8 mouse cellular contexts compared by ENCODE assay signal in the genomic region with DNA sequence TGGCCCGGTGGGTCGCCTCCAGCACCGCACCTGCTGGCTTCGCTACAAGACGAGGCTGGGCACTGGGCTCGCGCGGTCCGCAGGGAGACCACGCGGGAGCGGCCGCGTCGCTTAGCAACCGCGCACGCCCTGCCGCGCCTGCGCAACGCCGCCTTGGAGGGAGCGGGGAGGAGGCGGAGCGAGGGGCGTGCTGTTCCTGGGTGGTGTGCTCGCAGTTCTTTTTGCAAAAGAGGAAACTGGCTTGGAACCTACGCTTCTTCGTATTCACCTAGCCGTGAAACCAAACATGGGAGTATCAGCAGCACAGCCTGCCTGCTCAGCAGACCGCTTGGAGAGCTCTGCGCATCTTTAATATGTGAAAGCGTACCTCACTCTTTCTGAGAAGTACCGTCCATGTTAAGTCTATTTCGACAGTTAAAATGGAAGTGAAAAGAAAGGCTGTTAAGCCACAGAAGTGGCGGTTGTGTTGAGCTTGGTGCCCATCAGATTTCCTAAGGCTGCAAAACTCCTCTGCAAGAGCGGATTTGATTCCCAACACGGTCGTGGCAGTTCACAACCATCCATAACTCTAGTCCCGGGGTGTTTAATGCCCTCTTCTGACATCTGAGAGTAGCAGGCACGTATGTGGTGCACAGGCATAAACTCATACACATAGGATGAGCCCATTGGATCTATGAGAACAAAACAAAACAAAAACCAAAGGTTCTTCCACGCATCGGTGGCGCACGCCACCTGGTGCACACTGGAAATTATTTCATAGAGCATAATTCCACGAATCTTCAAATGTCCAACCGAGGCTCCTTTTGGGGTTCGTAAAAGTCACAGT. TPM values are rescaled to one million over a fixed set of nuclear protein-coding genes. Genes with fewer than 3 reads are reported as not detected.
DNase-seq lines count a peak whose midpoint lies in the region; ATAC-seq and TF ChIP-seq lines count a peak whose summit lies in the region.

A gene (minus strand): TSS at position 150 of the 826 bp plus-strand sequence.

- DNase-seq in MEL (ENCODE audit: low read depth, low spot score): peak; percentile 97
- DNase-seq in cerebellum, adult 18-20 months: peak; percentile 87 to 92
- peak; percentile 96 for DNase-seq in forebrain, postnatal 0 days
- peak; percentile 89 to 93 for DNase-seq in layer of hippocampus, postnatal 10 days (ENCODE audit: low spot score in 2 of 2)
- peak; percentile 92 for DNase-seq in lung, postnatal 10 days
- DNase-seq in ovary, postnatal 36 days (ENCODE audit: low spot score): peak; percentile 94
- DNase-seq in thymus, postnatal 25 days: peak; percentile 90

- H3K27ac ChIP-seq in MEL (ENCODE audit: control insufficient read depth, low read depth, low read length): peak within 1 kb of the TSS; percentile 88
- H3K27ac ChIP-seq in forebrain, postnatal 0 days (ENCODE audit: low read depth, low read length): peak within 1 kb of the TSS; percentile 91

- ATAC-seq in forebrain, postnatal 0 days: peak; percentile 98
- peak; percentile 65 to 78 for ATAC-seq in hematopoietic stem cell, adult 5-6 weeks (replicated peaks in 1 of 2; ENCODE audit: insufficient read depth in 1 of 2, low FRiP score in 2 of 2, low TSS enrichment in 1 of 2, low read depth in 1 of 2, poor library complexity in 2 of 2, severe bottlenecking in 2 of 2)

- 0 out of 4 replicates have a peak, but pooled peaks of 1 of the 2 experiments have one; percentile 0 for TF ChIP-seq EP300 in MEL (IDR thresholded peaks at IDR 0.05; ENCODE audit: low read depth in 1 of 2, low read length in 2 of 2)

- H3K4me3 ChIP-seq in MEL (ENCODE audit: control insufficient read depth in 1 of 2, insufficient read depth in 1 of 2, low read depth in 2 of 2, low read length in 2 of 2): peak within 1 kb of the TSS; percentile 88 to 89
- H3K4me3 ChIP-seq in forebrain, postnatal 0 days (ENCODE audit: low read depth, low read length): peak within 1 kb of the TSS; percentile 87

- peak in 1 of 2 experiments; percentile 63; a peak in 2 of 4 replicates for TF ChIP-seq POLR2A in MEL (IDR thresholded peaks at IDR 0.05; ENCODE audit: control insufficient read depth in 1 of 2, insufficient read depth in 1 of 2, low read depth in 1 of 2, low read length in 2 of 2, poor library complexity in 1 of 2)

- TF ChIP-seq RAD21 in MEL (IDR thresholded peaks at IDR 0.05; ENCODE audit: low read depth, low read length): peak; percentile 28

- peaks cover 6% of the 10 kb centered on the region for H3K79me2 ChIP-seq in MEL (ENCODE audit: control insufficient read depth, insufficient read depth, low read length, poor library complexity)

- H3K4me1 ChIP-seq in MEL (ENCODE audit: control insufficient read depth in 1 of 2, insufficient read depth in 2 of 2, low read length in 2 of 2): peaks cover 32 to 39% of the 10 kb centered on the region in 2 experiments
- peaks cover 6% of the 10 kb centered on the region; the same call in 1 of the 2 replicates for H3K4me1 ChIP-seq in forebrain, postnatal 0 days (ENCODE audit: insufficient read depth)

- H3K4me2 ChIP-seq in forebrain, postnatal 0 days (ENCODE audit: low read depth): peak within 1 kb of the TSS; percentile 73

- peak within 1 kb of the TSS; percentile 72 for H3K9ac ChIP-seq in MEL (ENCODE audit: control insufficient read depth, low read depth, low read length, poor library complexity, severe bottlenecking)
- H3K9ac ChIP-seq in forebrain, postnatal 0 days: peak within 1 kb of the TSS; percentile 79

- H3K27me3 ChIP-seq in MEL (ENCODE audit: control insufficient read depth in 1 of 2, insufficient read depth in 2 of 2, low read length in 2 of 2): no peaks in the 10 kb centered on the region
- H3K27me3 ChIP-seq in forebrain, postnatal 0 days (ENCODE audit: insufficient read depth, low read length): no peaks in the 10 kb centered on the region

- peak in 2 of 3 experiments; percentile 34 to 43; a peak in 4 of 6 replicates for TF ChIP-seq CTCF in MEL (IDR thresholded peaks at IDR 0.05 in 2 of 3, conservative IDR thresholded peaks at IDR 0.05 in 1 of 3; ENCODE audit: control insufficient read depth in 1 of 3, insufficient read depth in 1 of 3, low read depth in 2 of 3, low read length in 3 of 3, poor library complexity in 1 of 3, severe bottlenecking in 1 of 3)
- peak; percentile 70 for TF ChIP-seq CTCF in forebrain, postnatal 0 days (IDR thresholded peaks at IDR 0.05; ENCODE audit: low read depth)

- H3K36me3 ChIP-seq in MEL (ENCODE audit: control insufficient read depth in 1 of 2, insufficient read depth in 2 of 2, low read length in 2 of 2): peaks cover 3 to 44% of the 10 kb centered on the region in 2 experiments
- H3K36me3 ChIP-seq in forebrain, postnatal 0 days (ENCODE audit: insufficient read depth): no peaks in the 10 kb centered on the region; the same call in 1 of the 2 replicates

- no peaks in the 10 kb centered on the region for H3K9me3 ChIP-seq in MEL (replicated peaks; ENCODE audit: insufficient read depth, low read length)
- H3K9me3 ChIP-seq in forebrain, postnatal 0 days (ENCODE audit: low read length): no peaks in the 10 kb centered on the region

- WGBS in forebrain, postnatal 0 days: 4% methylated on average over 49 of the region's 49 CpGs

TF ChIP-seq in MEL, 35 proteins besides CTCF, POLR2A, EP300 and RAD21:
- TF ChIP-seq NRF1 (IDR thresholded peaks at IDR 0.05; ENCODE audit: insufficient read depth, low read depth, low read length, poor library complexity, severe bottlenecking) (peak; percentile 96), RCOR1 (IDR thresholded peaks at IDR 0.05; ENCODE audit: low read depth, low read length) (no peak), MYB (IDR thresholded peaks at IDR 0.05; ENCODE audit: low read depth, low read length) (no peak), NELFE (IDR thresholded peaks at IDR 0.05; ENCODE audit: low read depth, low read length) (peak; percentile 52; the same call in 1 of the 2 replicates), MYC (IDR thresholded peaks at IDR 0.05; ENCODE audit: low read depth, low read length) (0 out of 2 replicates have a peak, but pooled peaks have one; percentile 59), ELF1 (IDR thresholded peaks at IDR 0.05; ENCODE audit: low read depth, low read length) (peak; percentile 72), E2F4 (IDR thresholded peaks at IDR 0.05; ENCODE audit: borderline replicate concordance, low read depth, low read length) (no peak), ZMIZ1 (IDR thresholded peaks at IDR 0.05; ENCODE audit: low read depth, low read length) (peak; percentile 68), CHD2 (IDR thresholded peaks at IDR 0.05; ENCODE audit: low read length) (no peak), SMC3 (IDR thresholded peaks at IDR 0.05; ENCODE audit: low read depth, low read length) (peak; percentile 44), SIN3A (IDR thresholded peaks at IDR 0.05; ENCODE audit: low read length) (0 out of 2 replicates have a peak, but pooled peaks have one; percentile 69), TBP (IDR thresholded peaks at IDR 0.05; ENCODE audit: low read depth, low read length) (peak; percentile 61; the same call in 1 of the 2 replicates), HCFC1 (IDR thresholded peaks at IDR 0.05; ENCODE audit: low read depth, low read length) (peak; percentile 36), MAX (IDR thresholded peaks at IDR 0.05; ENCODE audit: low read length) (peak; percentile 79; the same call in 1 of the 2 replicates), TCF12 (IDR thresholded peaks at IDR 0.05; ENCODE audit: low read depth, low read length) (peak; percentile 46; the same call in 1 of the 2 replicates), POLR2AphosphoS2 (IDR thresholded peaks at IDR 0.05; ENCODE audit: low read length) (no peak), MXI1 (IDR thresholded peaks at IDR 0.05; ENCODE audit: low read depth, low read length) (peak; percentile 96)

RNA-seq across cellular contexts. Expression of the gene that starts here (rescaled TPM):
- 7.9 and 8.6 TPM in 2 replicates for total RNA-seq in MEL (2012; rRNA removed)
- 10 to 100 TPM in 1 of 2 experiments, not detected in 1; 11.8 TPM for polyA plus RNA-seq in MEL (2012; ENCODE audit: insufficient read depth in 1 of 2, insufficient read length in 2 of 2, low read depth in 1 of 2, low replicate concordance in 2 of 2, missing spikeins in 1 of 2)
- total RNA-seq in forebrain, postnatal 0 days (2014; rRNA removed): 14.3 and 16.9 TPM in 2 replicates
- polyA plus RNA-seq in forebrain, postnatal 0 days (2015; fragmentation: Nextera tagmentation; extraction: Ambion mirVana): 17.7 and 19.1 TPM in 2 replicates
- 11.2 and 14.5 TPM in 2 replicates for total RNA-seq in hematopoietic stem cell, adult 5-6 weeks (2017)
- 10 to 100 TPM; 14.0 to 15.3 TPM for total RNA-seq in layer of hippocampus, postnatal 10 days (2021)

Comparison
In these comparisons a context has a peak if more than half of its experiments do, and no peak if none do; other contexts are left out.
1. Peak in every context shown above with its lines: DNase-seq, ATAC-seq, H3K4me3 ChIP-seq and H3K27ac ChIP-seq.